Mouse (Mus musculus) right cerebral cortex, postnatal 10 days (tissue): ENCODE data around the gene Fhit.
"Not testable (repeated sequence)": the region's sequence is repeated elsewhere in the genome, so short reads cannot be mapped to it uniquely, and the experiment has no call there.

Experiments used
- DNase-seq, 2 experiments: peaks; one replicate each; pipeline ENCODE4 v3.0.0; 2021; ENCODE audit warnings: low spot score in 2 of 2

The Fhit gene

GRCm38 (mm10) chr14:11161751-11162231 is at the start of gene Fhit:
TSS of gene Fhit (minus strand) at chr14:11162035.
- peak; percentile 96 to 97 for DNase-seq

- no peak for DNase-seq
Observed at GRCm38 (mm10) chr14:11206786-11207185, 45.0 kb upstream of the Fhit start.

DNA sequence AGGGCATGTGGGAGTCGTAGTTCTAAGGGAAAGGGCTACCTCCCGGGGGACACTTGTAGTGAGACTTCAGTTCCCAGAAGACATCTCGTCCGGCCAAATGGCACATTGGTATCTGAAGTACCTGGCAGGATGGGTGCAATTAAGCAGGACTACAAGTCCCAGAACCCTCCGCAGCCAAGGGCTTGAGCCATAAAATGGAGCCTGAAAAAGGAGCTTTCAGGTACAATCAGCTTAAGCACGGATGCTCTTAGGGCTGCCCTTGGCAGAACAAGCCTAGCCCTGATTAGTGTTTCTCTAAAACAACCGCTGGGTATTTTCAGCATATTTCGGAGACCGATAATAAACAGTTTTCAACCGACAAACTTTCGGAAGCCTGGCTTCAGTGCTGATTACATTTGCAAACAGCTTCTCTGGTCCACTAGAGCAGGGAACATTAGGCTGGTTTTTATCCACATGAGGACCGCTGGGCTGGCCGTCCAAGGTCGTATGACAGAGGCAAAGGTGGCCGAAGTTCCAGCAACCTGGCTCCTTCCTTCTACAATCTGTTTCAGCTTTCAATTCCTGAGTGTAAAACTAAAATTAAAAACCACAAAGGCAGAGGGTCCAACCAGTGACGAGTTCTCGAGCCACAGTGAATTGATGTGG is 907 bp downstream of the Fhit start:
- peak; percentile 82 to 90 for DNase-seq

GRCm38 (mm10) chr14:11159641-11160040 is 2.2 kb downstream of the Fhit start:
- no peak for DNase-seq

GRCm38 (mm10) chr14:11159021-11159420 is 2.8 kb downstream of the Fhit start:
- DNase-seq = no peak

GRCm38 (mm10) chr14:11157741-11158140 is 4.1 kb downstream of the Fhit start:
- DNase-seq = no peak

- no peak for DNase-seq
Observed at GRCm38 (mm10) chr14:11151634-11152321, 10.1 kb downstream of the Fhit start.

DNA sequence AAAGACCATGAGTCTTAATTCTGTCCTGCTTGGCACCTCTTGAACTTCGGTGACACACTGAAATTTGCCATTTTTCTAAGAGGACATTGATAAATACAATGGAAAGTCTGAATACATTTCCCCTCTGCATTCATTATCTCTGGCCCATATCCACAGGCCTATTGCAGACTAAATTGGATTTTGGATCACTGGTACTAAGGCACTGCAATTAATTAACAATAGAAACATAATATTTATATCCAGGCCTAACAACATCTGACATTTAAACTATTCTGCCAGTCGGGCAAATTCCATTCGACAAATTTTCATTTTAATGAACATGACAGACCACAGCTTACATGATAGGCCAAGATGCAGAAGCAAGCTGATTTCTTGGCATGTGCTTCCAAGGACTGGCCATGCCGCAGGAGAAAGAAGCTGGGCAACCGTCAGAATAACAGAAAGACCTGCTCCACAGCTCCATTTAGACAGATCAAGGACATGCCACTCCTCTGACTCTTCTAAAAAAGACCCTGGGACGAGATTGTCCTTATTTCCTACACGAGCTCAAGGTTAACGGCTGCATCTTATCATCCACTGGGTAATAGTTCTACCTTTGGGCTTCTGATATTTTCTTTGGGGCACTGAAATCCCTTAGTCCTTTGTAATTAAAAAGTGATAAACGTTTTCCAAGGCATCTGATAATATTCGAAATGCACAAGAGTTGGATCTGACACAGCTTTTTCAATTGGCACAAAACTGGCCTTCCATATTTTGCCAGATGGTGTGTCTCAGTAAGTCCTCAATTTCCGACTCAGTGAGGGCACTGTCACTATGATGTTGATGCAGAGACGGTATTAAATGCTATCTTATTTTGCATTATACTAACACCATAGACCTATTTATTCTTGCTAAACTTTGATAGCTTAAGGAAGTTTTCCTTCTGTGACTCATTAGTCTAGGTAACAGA is 27.8 kb downstream of the Fhit start:
- no peak for DNase-seq

GRCm38 (mm10) chr14:11132637-11133474 is 29.0 kb downstream of the Fhit start:
- no peak for DNase-seq

GRCm38 (mm10) chr14:11125096-11125495 is 36.7 kb downstream of the Fhit start:
- no peak for DNase-seq

GRCm38 (mm10) chr14:11119076-11119475 is 42.8 kb downstream of the Fhit start:
- no peak for DNase-seq

- no peak for DNase-seq
Observed at GRCm38 (mm10) chr14:11085596-11085995, 76.2 kb downstream of the Fhit start.

GRCm38 (mm10) chr14:11083946-11084345 is 77.9 kb downstream of the Fhit start:
- DNase-seq = peak in 1 of 2 experiments; percentile 27

- no peak for DNase-seq
Observed at GRCm38 (mm10) chr14:11083462-11083861, 78.4 kb downstream of the Fhit start.

- no peak for DNase-seq
Observed at GRCm38 (mm10) chr14:11063594-11063993, 98.2 kb downstream of the Fhit start.

- no peak for DNase-seq
Observed at GRCm38 (mm10) chr14:11060221-11060620, 101.6 kb downstream of the Fhit start.

- DNase-seq = not testable (repeated sequence)
Observed at GRCm38 (mm10) chr14:11039503-11040300, 122.1 kb downstream of the Fhit start.

- DNase-seq = no peak
Observed at GRCm38 (mm10) chr14:11021391-11021790, 140.4 kb downstream of the Fhit start.

DNA sequence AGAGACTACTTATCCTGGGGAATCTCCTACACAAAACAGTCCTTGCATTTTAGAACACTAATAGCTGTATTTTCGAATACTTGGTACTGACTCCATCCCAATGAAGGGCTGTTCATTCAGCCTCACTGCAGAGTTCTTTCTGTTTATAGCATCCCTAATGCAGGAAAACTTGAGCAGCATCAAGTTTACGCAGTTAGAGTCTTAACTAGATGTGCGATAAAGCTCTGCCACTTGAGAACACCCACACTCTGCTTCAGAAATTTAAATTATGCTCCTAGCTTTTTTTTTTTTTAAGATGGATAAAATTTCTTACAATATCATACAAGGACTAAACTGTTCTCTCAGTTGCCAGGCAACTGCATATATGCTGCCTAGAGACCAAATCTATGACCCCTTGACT is 183.2 kb downstream of the Fhit start:
- peak in 1 of 2 experiments; percentile 58 for DNase-seq

DNA sequence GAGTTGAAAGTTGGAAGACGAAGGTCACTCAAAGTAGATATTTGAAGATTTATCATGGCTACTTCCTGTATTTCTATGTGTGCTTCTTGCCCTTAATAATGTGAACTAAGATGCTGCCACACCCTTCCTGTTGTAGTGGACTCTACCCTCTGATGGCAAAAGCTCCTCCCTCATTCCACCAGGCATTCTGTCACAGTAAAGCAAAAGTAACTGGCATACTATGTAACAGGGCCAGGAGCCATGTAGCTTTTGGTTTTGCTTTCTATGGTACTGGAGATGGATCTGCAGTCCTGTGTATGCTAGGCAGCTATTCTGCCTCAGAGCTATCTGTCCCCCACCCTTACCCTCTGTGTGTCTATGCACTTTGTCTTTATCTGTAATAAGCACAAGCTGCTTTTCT is 220.2 kb downstream of the Fhit start:
- DNase-seq = no peak
